Mouse (Mus musculus): Measurements from ENCODE around the gene Sacm1l. TPM values are rescaled to one million over a fixed set of nuclear protein-coding genes. Genes with fewer than 3 reads are reported as not detected.

Gene Sacm1l
- polyA plus RNA-seq, 1 experiment from 2014 or later = 49.9 TPM

GRCm38 (mm10) chr9:123491917-123492585, 37.5 kb upstream of the Sacm1l start:
- Histone ChIP-seq H3K4me1 (replicated peaks) (peaks cover 16% of the 10 kb centered on the region), H3K4me3 (replicated peaks) (no peak overlapping the region), H3K9me3 (no peaks in the 10 kb centered on the region), H3K27ac (0 out of 2 replicates have a peak overlapping the region, but pooled peaks have one; percentile 19), H3K9ac (replicated peaks) (no peak overlapping the region), H3K36me3 (no peaks in the 10 kb centered on the region), H3K27me3 (no peaks in the 10 kb centered on the region), H3K4me2 (replicated peaks) (no peak overlapping the region)
- WGBS = 67% methylated on average over 9 of the region's 9 CpGs
- peak; percentile 84 for ATAC-seq

- H3K4me2 ChIP-seq (replicated peaks) = no peak overlapping the region
- 25% methylated on average over 13 of the region's 13 CpGs for WGBS
Observed at GRCm38 (mm10) chr9:123496665-123497064, 32.9 kb upstream of the Sacm1l start.

GRCm38 (mm10) chr9:123497906-123498305, 31.7 kb upstream of the Sacm1l start:
- WGBS = 85% methylated on average over 5 of the region's 5 CpGs

More at GRCm38 (mm10) chr9:123496665-123497064, 32.9 kb upstream of the Sacm1l start:
- no peaks in the 10 kb centered on the region for H3K9me3 ChIP-seq
- no peak overlapping the region for H3K27ac ChIP-seq
- no peak for ATAC-seq
- peaks cover 11% of the 10 kb centered on the region for H3K4me1 ChIP-seq (replicated peaks)
- H3K36me3 ChIP-seq = no peaks in the 10 kb centered on the region
- H3K4me3 ChIP-seq (replicated peaks) = no peak overlapping the region
- H3K27me3 ChIP-seq = no peaks in the 10 kb centered on the region
- no peak overlapping the region for H3K9ac ChIP-seq (replicated peaks)

GRCm38 (mm10) chr9:123500480-123500879, 29.1 kb upstream of the Sacm1l start:
- Histone ChIP-seq H3K27ac (no peak overlapping the region), H3K27me3 (no peaks in the 10 kb centered on the region), H3K9me3 (no peaks in the 10 kb centered on the region), H3K4me2 (replicated peaks) (no peak overlapping the region), H3K9ac (replicated peaks) (no peak overlapping the region), H3K36me3 (peaks cover 3% of the 10 kb centered on the region), H3K4me3 (replicated peaks) (no peak overlapping the region), H3K4me1 (replicated peaks) (peaks cover 3% of the 10 kb centered on the region; the same call in 1 of the 2 replicates)
- ATAC-seq = no peak
- WGBS = 89% methylated on average over 4 of the region's 4 CpGs

More at GRCm38 (mm10) chr9:123497906-123498305, 31.7 kb upstream of the Sacm1l start:
- H3K9ac ChIP-seq (replicated peaks) = no peak overlapping the region
- no peaks in the 10 kb centered on the region for H3K9me3 ChIP-seq
- ATAC-seq = no peak
- no peaks in the 10 kb centered on the region for H3K27me3 ChIP-seq
- no peak overlapping the region for H3K27ac ChIP-seq
- no peak overlapping the region for H3K4me2 ChIP-seq (replicated peaks)
- H3K4me3 ChIP-seq (replicated peaks) = no peak overlapping the region
- H3K4me1 ChIP-seq (replicated peaks) = peaks cover 3% of the 10 kb centered on the region; the same call in 1 of the 2 replicates
- H3K36me3 ChIP-seq = peaks cover 2% of the 10 kb centered on the region

- Histone ChIP-seq H3K9me3 (no peaks in the 10 kb centered on the region), H3K4me2 (replicated peaks) (no peak overlapping the region), H3K4me3 (replicated peaks) (no peak overlapping the region), H3K27ac (no peak overlapping the region), H3K9ac (replicated peaks) (no peak overlapping the region), H3K27me3 (no peaks in the 10 kb centered on the region), H3K4me1 (replicated peaks) (no peaks in the 10 kb centered on the region), H3K36me3 (peaks cover 3% of the 10 kb centered on the region)
- ATAC-seq = no peak
- WGBS = 80% methylated on average over 5 of the region's 5 CpGs
Observed at GRCm38 (mm10) chr9:123503171-123503834, 26.3 kb upstream of the Sacm1l start.

GRCm38 (mm10) chr9:123504325-123504724, 25.2 kb upstream of the Sacm1l start:
- H3K27ac ChIP-seq = no peak overlapping the region
- no peak overlapping the region for H3K9ac ChIP-seq (replicated peaks)
- H3K9me3 ChIP-seq = no peaks in the 10 kb centered on the region
- no peaks in the 10 kb centered on the region for H3K4me1 ChIP-seq (replicated peaks)
- 5% methylated on average over 2 of the region's 2 CpGs for WGBS
- no peak overlapping the region for H3K4me2 ChIP-seq (replicated peaks)
- no peaks in the 10 kb centered on the region for H3K27me3 ChIP-seq
- H3K4me3 ChIP-seq (replicated peaks) = no peak overlapping the region
- no peak for ATAC-seq
- peaks cover 3% of the 10 kb centered on the region for H3K36me3 ChIP-seq

GRCm38 (mm10) chr9:123505598-123505997, 24.0 kb upstream of the Sacm1l start:
- Histone ChIP-seq H3K27ac (no peak overlapping the region), H3K4me3 (replicated peaks) (no peak overlapping the region), H3K36me3 (peaks cover 3% of the 10 kb centered on the region), H3K9ac (replicated peaks) (no peak overlapping the region), H3K27me3 (no peaks in the 10 kb centered on the region), H3K4me1 (replicated peaks) (0 out of 2 replicates have a peak, but pooled peaks cover 6% of the 10 kb centered on the region), H3K9me3 (no peaks in the 10 kb centered on the region), H3K4me2 (replicated peaks) (no peak overlapping the region)
- ATAC-seq = no peak
- 83% methylated on average over 1 of the region's 1 CpGs for WGBS

GRCm38 (mm10) chr9:123506270-123507146, 23.1 kb upstream of the Sacm1l start:
- no peak for ATAC-seq
- Histone ChIP-seq H3K27ac (no peak overlapping the region), H3K9ac (replicated peaks) (no peak overlapping the region), H3K27me3 (no peaks in the 10 kb centered on the region), H3K4me3 (replicated peaks) (no peak overlapping the region), H3K36me3 (peaks cover 9% of the 10 kb centered on the region), H3K4me1 (replicated peaks) (0 out of 2 replicates have a peak, but pooled peaks cover 6% of the 10 kb centered on the region), H3K4me2 (replicated peaks) (no peak overlapping the region), H3K9me3 (no peaks in the 10 kb centered on the region)
- WGBS = 86% methylated on average over 4 of the region's 4 CpGs

GRCm38 (mm10) chr9:123507380-123507779, 22.2 kb upstream of the Sacm1l start:
- Histone ChIP-seq H3K27ac (no peak overlapping the region), H3K36me3 (peaks cover 13% of the 10 kb centered on the region), H3K27me3 (no peaks in the 10 kb centered on the region), H3K4me1 (replicated peaks) (0 out of 2 replicates have a peak, but pooled peaks cover 6% of the 10 kb centered on the region), H3K9ac (replicated peaks) (no peak overlapping the region), H3K4me3 (replicated peaks) (no peak overlapping the region), H3K9me3 (no peaks in the 10 kb centered on the region), H3K4me2 (replicated peaks) (no peak overlapping the region)
- ATAC-seq = no peak
- 82% methylated on average over 2 of the region's 2 CpGs for WGBS

GRCm38 (mm10) chr9:123508986-123509385, 20.6 kb upstream of the Sacm1l start:
- H3K36me3 ChIP-seq = peaks cover 17% of the 10 kb centered on the region
- H3K4me2 ChIP-seq (replicated peaks) = no peak overlapping the region
- no peaks in the 10 kb centered on the region for H3K27me3 ChIP-seq
- 84% methylated on average over 2 of the region's 2 CpGs for WGBS
- no peak overlapping the region for H3K27ac ChIP-seq
- H3K9ac ChIP-seq (replicated peaks) = no peak overlapping the region
- no peaks in the 10 kb centered on the region for H3K9me3 ChIP-seq
- no peak overlapping the region for H3K4me3 ChIP-seq (replicated peaks)
- 0 out of 2 replicates have a peak, but pooled peaks cover 6% of the 10 kb centered on the region for H3K4me1 ChIP-seq (replicated peaks)
- no peak for ATAC-seq

GRCm38 (mm10) chr9:123509638-123510604, 19.6 kb upstream of the Sacm1l start:
- peaks cover 17% of the 10 kb centered on the region for H3K36me3 ChIP-seq
- no peak overlapping the region for H3K4me2 ChIP-seq (replicated peaks)
- 0 out of 2 replicates have a peak, but pooled peaks cover 6% of the 10 kb centered on the region for H3K4me1 ChIP-seq (replicated peaks)
- H3K4me3 ChIP-seq (replicated peaks) = no peak overlapping the region
- ATAC-seq = peak; percentile 60; the same call in 1 of the 2 replicates
- no peaks in the 10 kb centered on the region for H3K9me3 ChIP-seq
- peak overlapping the region; percentile 44 for H3K27ac ChIP-seq
- H3K9ac ChIP-seq (replicated peaks) = no peak overlapping the region
- WGBS = 80% methylated on average over 8 of the region's 8 CpGs
- no peaks in the 10 kb centered on the region for H3K27me3 ChIP-seq
